Mouse (Mus musculus) embryonic facial prominence, embryonic 10.5 days (tissue): Measurements from ENCODE around the gene Ppp4r4. TPM values are rescaled to one million over a fixed set of nuclear protein-coding genes. Genes with fewer than 3 reads are reported as not detected.

Experiments
- DNase-seq: peaks from one replicate; pipeline ENCODE4 v3.0.0-alpha.2; 2017; ENCODE audit warnings: low spot score
- H3K27ac ChIP-seq: fragments of 300-500 bp; sonication (generic); replicated peaks from 2 replicates; pipeline ENCODE4 v1.5.1; 2016; ENCODE audit warnings: mild to moderate bottlenecking
- H3K27me3 ChIP-seq: fragments of 300-500 bp; sonication (generic); replicated peaks from 2 replicates; pipeline ENCODE4 v1.6.1; 2016; ENCODE audit warnings: low read depth, mild to moderate bottlenecking; ENCODE audit not compliant: poor library complexity, severe bottlenecking
- H3K36me3 ChIP-seq: fragments of 300-500 bp; sonication (generic); replicated peaks from 2 replicates; pipeline ENCODE4 v1.6.1; 2016; ENCODE audit warnings: mild to moderate bottlenecking, moderate library complexity
- H3K4me1 ChIP-seq: fragments of 300-500 bp; sonication (generic); 2 replicates; pipeline ENCODE4 v1.6.1; 2016
- H3K4me3 ChIP-seq: fragments of 300-500 bp; sonication (generic); 2 replicates; pipeline ENCODE4 v1.5.1; 2016; ENCODE audit warnings: mild to moderate bottlenecking, moderate library complexity
- H3K9me3 ChIP-seq: fragments of 300-500 bp; sonication (generic); 2 replicates; pipeline ENCODE4 v1.6.1; 2016; ENCODE audit warnings: mild to moderate bottlenecking
- WGBS: fragments of 180-500 bp; shearing (Covaris S2); methylation state at CpG from one replicate; pipeline ENCODE4 v1.1.7; 2016; 5-methylcytosine and 5-hydroxymethylcytosine counted together
- polyA plus RNA-seq: library from polyadenylated mRNA; unstranded; fragments of >200 nt; fragmentation: Nextera tagmentation; extraction: Ambion mirVana; gene quantifications from 2 replicates; pipeline ENCODE4 v1.2.1, GENCODE M21; 2016

The Ppp4r4 gene
- polyA plus RNA-seq, 1 experiment from 2014 or later: 1.7 TPM

- 21% methylated on average over 3 of the region's 3 CpGs for WGBS
Observed at GRCm38 (mm10) chr12:103600364-103600763, 68.3 kb downstream of the Ppp4r4 start.

GRCm38 (mm10) chr12:103601839-103602238 is 69.8 kb downstream of the Ppp4r4 start:
- no peak for DNase-seq
- H3K9me3 ChIP-seq: no peaks in the 10 kb centered on the region
- WGBS: 65% methylated on average over 3 of the region's 3 CpGs

More at GRCm38 (mm10) chr12:103600364-103600763, 68.3 kb downstream of the Ppp4r4 start:
- H3K36me3 ChIP-seq: no peaks in the 10 kb centered on the region
- H3K9me3 ChIP-seq: no peaks in the 10 kb centered on the region
- no peaks in the 10 kb centered on the region for H3K27me3 ChIP-seq
- no peak overlapping the region for H3K27ac ChIP-seq
- no peak for DNase-seq
- H3K4me1 ChIP-seq: no peaks in the 10 kb centered on the region
- H3K4me3 ChIP-seq: no peak overlapping the region

GRCm38 (mm10) chr12:103615141-103615540 is 83.1 kb downstream of the Ppp4r4 start:
- DNase-seq: no peak
- H3K9me3 ChIP-seq: no peaks in the 10 kb centered on the region
- no peaks in the 10 kb centered on the region for H3K4me1 ChIP-seq
- H3K4me3 ChIP-seq: no peak overlapping the region
- 92% methylated on average over 1 of the region's 1 CpGs for WGBS
- no peaks in the 10 kb centered on the region for H3K27me3 ChIP-seq
- H3K27ac ChIP-seq: no peak overlapping the region
- no peaks in the 10 kb centered on the region for H3K36me3 ChIP-seq

More at GRCm38 (mm10) chr12:103601839-103602238, 69.8 kb downstream of the Ppp4r4 start:
- no peaks in the 10 kb centered on the region for H3K27me3 ChIP-seq
- no peaks in the 10 kb centered on the region for H3K36me3 ChIP-seq
- H3K4me3 ChIP-seq: no peak overlapping the region
- no peaks in the 10 kb centered on the region for H3K4me1 ChIP-seq
- H3K27ac ChIP-seq: no peak overlapping the region

- Histone ChIP-seq H3K4me3 (no peak overlapping the region), H3K9me3 (no peaks in the 10 kb centered on the region), H3K36me3 (no peaks in the 10 kb centered on the region), H3K4me1 (no peaks in the 10 kb centered on the region), H3K27me3 (no peaks in the 10 kb centered on the region), H3K27ac (no peak overlapping the region)
- WGBS: 88% methylated on average over 4 of the region's 4 CpGs
- no peak for DNase-seq
Observed at GRCm38 (mm10) chr12:103615734-103616133, 83.7 kb downstream of the Ppp4r4 start.

GRCm38 (mm10) chr12:103616860-103617261 is 84.8 kb downstream of the Ppp4r4 start:
- no peak overlapping the region for H3K4me3 ChIP-seq
- WGBS: 90% methylated on average over 10 of the region's 10 CpGs
- H3K36me3 ChIP-seq: no peaks in the 10 kb centered on the region
- H3K27ac ChIP-seq: no peak overlapping the region
- no peaks in the 10 kb centered on the region for H3K9me3 ChIP-seq
- no peaks in the 10 kb centered on the region for H3K4me1 ChIP-seq
- no peak for DNase-seq
- H3K27me3 ChIP-seq: no peaks in the 10 kb centered on the region

- no peaks in the 10 kb centered on the region for H3K27me3 ChIP-seq
- H3K36me3 ChIP-seq: no peaks in the 10 kb centered on the region
- WGBS: 82% methylated on average over 3 of the region's 3 CpGs
- H3K27ac ChIP-seq: no peak within 1 kb of the TSS
- no peak for DNase-seq
- H3K4me1 ChIP-seq: no peaks in the 10 kb centered on the region
- H3K9me3 ChIP-seq: no peaks in the 10 kb centered on the region
- H3K4me3 ChIP-seq: no peak within 1 kb of the TSS
Observed at GRCm38 (mm10) chr12:103631203-103631612, 99.1 kb downstream of the Ppp4r4 start, which contains the start of gene Serpina10. TSS of gene Serpina10 (minus strand) at chr12:103631444.

- DNase-seq: no peak
- no peak overlapping the region for H3K4me3 ChIP-seq
- no peaks in the 10 kb centered on the region for H3K27me3 ChIP-seq
- WGBS: 80% methylated on average over 2 of the region's 2 CpGs
- no peaks in the 10 kb centered on the region for H3K36me3 ChIP-seq
- no peaks in the 10 kb centered on the region for H3K4me1 ChIP-seq
- H3K27ac ChIP-seq: no peak overlapping the region
- H3K9me3 ChIP-seq: no peaks in the 10 kb centered on the region
Observed at GRCm38 (mm10) chr12:103634430-103634829, 102.3 kb downstream of the Ppp4r4 start.

GRCm38 (mm10) chr12:103635846-103636245 is 103.8 kb downstream of the Ppp4r4 start:
- no peaks in the 10 kb centered on the region for H3K27me3 ChIP-seq
- H3K9me3 ChIP-seq: no peaks in the 10 kb centered on the region
- H3K4me3 ChIP-seq: no peak overlapping the region
- no peak overlapping the region for H3K27ac ChIP-seq
- 85% methylated on average over 2 of the region's 2 CpGs for WGBS
- no peaks in the 10 kb centered on the region for H3K4me1 ChIP-seq
- DNase-seq: no peak
- no peaks in the 10 kb centered on the region for H3K36me3 ChIP-seq

- under 1% methylated on average over 2 of the region's 2 CpGs for WGBS
- no peaks in the 10 kb centered on the region for H3K27me3 ChIP-seq
- DNase-seq: peak; percentile 79
- H3K27ac ChIP-seq: no peak overlapping the region
- no peak overlapping the region for H3K4me3 ChIP-seq
- H3K36me3 ChIP-seq: no peaks in the 10 kb centered on the region
- no peaks in the 10 kb centered on the region for H3K9me3 ChIP-seq
- H3K4me1 ChIP-seq: no peaks in the 10 kb centered on the region
Observed at GRCm38 (mm10) chr12:103643336-103643735, 111.3 kb downstream of the Ppp4r4 start.

GRCm38 (mm10) chr12:103643818-103644217 is 111.7 kb downstream of the Ppp4r4 start:
- no peak for DNase-seq
- WGBS: 81% methylated on average over 3 of the region's 3 CpGs
- Histone ChIP-seq H3K27ac (no peak overlapping the region), H3K4me1 (no peaks in the 10 kb centered on the region), H3K36me3 (no peaks in the 10 kb centered on the region), H3K27me3 (no peaks in the 10 kb centered on the region), H3K4me3 (no peak overlapping the region), H3K9me3 (no peaks in the 10 kb centered on the region)

- no peak overlapping the region for H3K4me3 ChIP-seq
- no peaks in the 10 kb centered on the region for H3K9me3 ChIP-seq
- 37% methylated on average over 5 of the region's 5 CpGs for WGBS
- no peak for DNase-seq
- no peaks in the 10 kb centered on the region for H3K36me3 ChIP-seq
- H3K27ac ChIP-seq: no peak overlapping the region
- H3K4me1 ChIP-seq: no peaks in the 10 kb centered on the region
- H3K27me3 ChIP-seq: no peaks in the 10 kb centered on the region
Observed at GRCm38 (mm10) chr12:103644601-103645000, 112.5 kb downstream of the Ppp4r4 start.

- Histone ChIP-seq H3K27me3 (no peaks in the 10 kb centered on the region), H3K4me3 (no peak overlapping the region), H3K27ac (no peak overlapping the region), H3K9me3 (no peaks in the 10 kb centered on the region), H3K36me3 (no peaks in the 10 kb centered on the region), H3K4me1 (no peaks in the 10 kb centered on the region)
- DNase-seq: no peak
- WGBS: 66% methylated on average over 2 of the region's 2 CpGs
Observed at GRCm38 (mm10) chr12:103646314-103646713, 114.2 kb downstream of the Ppp4r4 start.

- H3K27ac ChIP-seq: no peak overlapping the region
- no peaks in the 10 kb centered on the region for H3K27me3 ChIP-seq
- no peak overlapping the region for H3K4me3 ChIP-seq
- 88% methylated on average over 2 of the region's 2 CpGs for WGBS
- H3K4me1 ChIP-seq: no peaks in the 10 kb centered on the region
- H3K36me3 ChIP-seq: no peaks in the 10 kb centered on the region
- DNase-seq: no peak
- H3K9me3 ChIP-seq: no peaks in the 10 kb centered on the region
Observed at GRCm38 (mm10) chr12:103653836-103654235, 121.8 kb downstream of the Ppp4r4 start.
